Mouse (Mus musculus): ENCODE measurements around the gene Otulin. TPM values are rescaled to one million over a fixed set of nuclear protein-coding genes. Genes with fewer than 3 reads are reported as not detected.

Gene Otulin
- polyA plus RNA-seq, 1 experiment, result 26.0 TPM

DNA sequence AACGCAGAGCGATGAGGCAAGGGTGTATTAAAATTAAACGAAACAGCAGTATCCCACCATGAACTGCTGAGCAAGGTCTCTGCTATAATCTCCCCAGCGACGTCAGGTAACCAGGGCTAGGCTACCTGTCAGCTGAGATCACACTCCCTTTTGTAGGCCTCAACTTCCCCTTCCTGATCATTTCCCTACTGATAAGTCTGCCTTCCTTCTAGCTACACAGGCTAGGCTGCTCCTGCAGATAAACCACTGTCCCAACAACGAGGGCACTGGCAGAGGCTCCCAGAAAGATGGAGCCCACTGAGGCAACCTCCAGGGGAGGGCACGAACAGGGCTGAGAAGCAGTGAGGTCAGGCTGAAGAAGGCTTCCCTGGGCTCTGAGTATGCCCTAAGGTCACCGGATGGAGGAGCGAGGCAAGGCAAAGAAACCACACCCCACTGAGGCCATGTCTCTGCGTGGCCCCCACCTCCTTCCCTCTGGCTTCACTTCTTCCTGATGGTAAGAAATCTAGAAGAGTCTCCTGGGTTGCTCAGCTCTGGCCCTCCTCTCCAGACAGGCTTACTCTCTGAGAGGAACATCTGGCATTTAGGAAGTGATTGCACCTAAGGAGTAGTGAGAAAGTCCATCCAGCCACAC lies 41.2 kb upstream of the Otulin start:
- TF ChIP-seq CTCF (IDR thresholded peaks at IDR 0.05; ENCODE audit: borderline replicate concordance, insufficient read depth, low read depth, low read length) (no peak), POLR2A (IDR thresholded peaks at IDR 0.05; ENCODE audit: borderline replicate concordance, insufficient read depth, low read length) (no peak)
- no peak for DNase-seq
- no peak overlapping the region for H3K27ac ChIP-seq (ENCODE audit: insufficient read depth, low read length)
- peaks cover 8% of the 10 kb centered on the region; the same call in 1 of the 2 replicates for H3K4me1 ChIP-seq (ENCODE audit: control insufficient read depth, insufficient read depth, low read length)
- no peaks in the 10 kb centered on the region for H3K27me3 ChIP-seq (ENCODE audit: control insufficient read depth, insufficient read depth, low read length)
- 94% methylated on average over 10 of the region's 10 CpGs for WGBS
- no peak overlapping the region for H3K4me3 ChIP-seq (replicated peaks; ENCODE audit: insufficient read depth, low read depth, low read length)

- H3K4me3 ChIP-seq (replicated peaks; ENCODE audit: insufficient read depth, low read depth, low read length), result no peak overlapping the region
- 87% methylated on average over 8 of the region's 8 CpGs for WGBS
- peaks cover 5% of the 10 kb centered on the region; the same call in 1 of the 2 replicates for H3K4me1 ChIP-seq (ENCODE audit: control insufficient read depth, insufficient read depth, low read length)
- DNase-seq, result no peak
- no peaks in the 10 kb centered on the region for H3K27me3 ChIP-seq (ENCODE audit: control insufficient read depth, insufficient read depth, low read length)
- H3K27ac ChIP-seq (ENCODE audit: insufficient read depth, low read length), result no peak overlapping the region
- TF ChIP-seq CTCF (IDR thresholded peaks at IDR 0.05; ENCODE audit: borderline replicate concordance, insufficient read depth, low read depth, low read length) (no peak), POLR2A (IDR thresholded peaks at IDR 0.05; ENCODE audit: borderline replicate concordance, insufficient read depth, low read length) (no peak)
Observed at GRCm38 (mm10) chr15:27670708-27671107, 40.2 kb upstream of the Otulin start.

DNA sequence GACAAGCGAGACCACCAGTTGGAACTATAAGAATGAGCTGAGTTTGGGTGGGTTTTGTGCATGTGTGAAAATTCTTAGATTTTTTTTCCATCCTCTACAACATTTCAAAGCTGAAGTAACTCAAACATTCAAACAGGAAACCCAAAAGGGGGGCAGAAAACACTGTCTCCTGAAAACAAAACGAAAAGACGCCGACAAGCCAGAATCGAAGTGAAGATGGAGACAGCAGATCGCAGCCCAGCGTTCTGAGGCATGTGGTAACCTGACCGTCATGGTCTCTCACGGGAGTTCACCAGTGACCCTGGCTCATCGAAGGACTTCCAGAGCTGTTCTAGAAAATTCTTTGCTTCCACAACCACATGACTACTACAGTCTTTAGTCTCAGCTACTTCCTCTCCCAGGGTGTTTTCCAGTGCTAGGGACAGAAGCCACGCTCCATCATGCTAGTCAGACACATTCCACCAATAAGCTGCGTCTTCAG lies 39.5 kb upstream of the Otulin start:
- no peak for DNase-seq
- no peak overlapping the region for H3K27ac ChIP-seq (ENCODE audit: insufficient read depth, low read length)

DNA sequence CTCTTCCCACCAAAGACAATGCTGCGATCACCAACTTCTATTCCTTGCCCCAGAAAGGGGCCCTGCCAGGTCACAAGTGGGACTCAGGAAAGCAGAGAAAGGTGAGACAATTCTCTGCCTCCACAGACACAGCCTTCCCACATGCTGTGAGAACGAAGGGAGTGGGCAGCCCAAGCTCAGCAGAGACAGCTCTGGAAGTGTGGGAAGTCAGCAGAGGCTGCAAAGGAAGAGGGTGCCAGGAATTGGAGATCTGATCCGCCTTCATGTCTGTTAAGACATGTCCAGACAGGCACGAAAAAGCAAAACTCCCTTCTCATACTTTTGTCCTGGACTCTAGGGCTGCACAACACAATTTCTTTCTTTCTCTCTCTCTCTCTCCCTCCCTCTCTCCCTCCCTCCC lies 38.8 kb upstream of the Otulin start:
- Histone ChIP-seq H3K27ac (ENCODE audit: insufficient read depth, low read length) (no peak overlapping the region), H3K4me3 (replicated peaks; ENCODE audit: insufficient read depth, low read depth, low read length) (no peak overlapping the region), H3K4me1 (ENCODE audit: control insufficient read depth, insufficient read depth, low read length) (peaks cover 2% of the 10 kb centered on the region; the same call in 1 of the 2 replicates), H3K27me3 (ENCODE audit: control insufficient read depth, insufficient read depth, low read length) (no peaks in the 10 kb centered on the region)
- no peak for DNase-seq
- WGBS, result 61% methylated on average over 4 of the region's 4 CpGs
- TF ChIP-seq POLR2A (IDR thresholded peaks at IDR 0.05; ENCODE audit: borderline replicate concordance, insufficient read depth, low read length), result no peak
- no peak for TF ChIP-seq CTCF (IDR thresholded peaks at IDR 0.05; ENCODE audit: borderline replicate concordance, insufficient read depth, low read depth, low read length)

More for the DNA sequence above, 39.5 kb upstream of the Otulin start:
- Histone ChIP-seq H3K27me3 (ENCODE audit: control insufficient read depth, insufficient read depth, low read length) (no peaks in the 10 kb centered on the region), H3K4me3 (replicated peaks; ENCODE audit: insufficient read depth, low read depth, low read length) (no peak overlapping the region), H3K4me1 (ENCODE audit: control insufficient read depth, insufficient read depth, low read length) (peaks cover 2% of the 10 kb centered on the region; the same call in 1 of the 2 replicates)
- WGBS, result 93% methylated on average over 12 of the region's 12 CpGs
- TF ChIP-seq POLR2A (IDR thresholded peaks at IDR 0.05; ENCODE audit: borderline replicate concordance, insufficient read depth, low read length), result no peak
- TF ChIP-seq CTCF (IDR thresholded peaks at IDR 0.05; ENCODE audit: borderline replicate concordance, insufficient read depth, low read depth, low read length), result no peak

DNA sequence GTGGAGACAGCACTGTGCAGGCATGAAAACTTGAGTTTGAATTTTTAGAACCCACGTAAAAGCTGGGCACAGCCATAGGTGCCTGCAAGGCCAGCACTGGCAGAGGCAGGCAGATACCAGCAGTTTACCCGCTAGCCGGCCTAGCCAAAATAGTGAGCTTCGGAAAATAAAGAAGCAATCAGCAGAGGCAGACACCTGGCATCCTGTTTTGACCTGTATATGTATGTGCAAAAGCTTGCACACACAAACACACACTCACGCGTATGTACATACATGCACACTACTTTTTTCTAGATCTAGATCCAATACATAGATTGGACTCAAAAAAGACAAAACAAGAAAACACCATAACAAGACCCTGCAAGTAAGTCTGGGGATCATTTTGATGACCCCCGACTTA lies 38.1 kb upstream of the Otulin start:
- H3K27me3 ChIP-seq (ENCODE audit: control insufficient read depth, insufficient read depth, low read length), result no peaks in the 10 kb centered on the region
- H3K27ac ChIP-seq (ENCODE audit: insufficient read depth, low read length), result no peak overlapping the region
- 95% methylated on average over 7 of the region's 7 CpGs for WGBS
- H3K4me3 ChIP-seq (replicated peaks; ENCODE audit: insufficient read depth, low read depth, low read length), result no peak overlapping the region
- H3K4me1 ChIP-seq (ENCODE audit: control insufficient read depth, insufficient read depth, low read length), result peaks cover 2% of the 10 kb centered on the region; the same call in 1 of the 2 replicates
- TF ChIP-seq CTCF (IDR thresholded peaks at IDR 0.05; ENCODE audit: borderline replicate concordance, insufficient read depth, low read depth, low read length), result no peak
- TF ChIP-seq POLR2A (IDR thresholded peaks at IDR 0.05; ENCODE audit: borderline replicate concordance, insufficient read depth, low read length), result no peak
- DNase-seq, result no peak

DNA sequence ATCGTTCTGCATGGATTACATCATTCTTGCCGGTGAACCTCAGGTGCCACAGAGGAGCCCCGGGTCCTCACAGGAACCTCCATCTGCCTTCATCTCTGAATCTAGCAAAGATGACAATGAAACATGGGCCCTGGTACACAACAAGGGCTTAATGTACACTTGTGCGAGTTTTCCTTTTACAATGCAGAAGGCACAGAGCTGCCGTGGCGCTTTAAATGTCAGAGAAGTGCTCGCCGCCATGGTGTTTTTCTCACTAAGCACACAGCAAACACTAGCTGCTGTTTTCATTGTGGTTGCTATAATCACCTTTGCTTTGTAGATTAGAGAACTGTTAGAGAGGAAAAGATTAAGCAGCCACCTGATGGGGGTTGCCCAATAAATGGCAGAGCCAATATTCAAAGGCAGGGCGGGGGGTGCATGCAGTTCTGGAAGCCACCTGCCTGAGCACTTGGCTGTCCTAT lies 37.5 kb upstream of the Otulin start:
- no peak for DNase-seq
- Histone ChIP-seq H3K4me1 (ENCODE audit: control insufficient read depth, insufficient read depth, low read length) (peaks cover 2% of the 10 kb centered on the region; the same call in 1 of the 2 replicates), H3K4me3 (replicated peaks; ENCODE audit: insufficient read depth, low read depth, low read length) (no peak overlapping the region), H3K27me3 (ENCODE audit: control insufficient read depth, insufficient read depth, low read length) (no peaks in the 10 kb centered on the region), H3K27ac (ENCODE audit: insufficient read depth, low read length) (no peak overlapping the region)
- TF ChIP-seq CTCF (IDR thresholded peaks at IDR 0.05; ENCODE audit: borderline replicate concordance, insufficient read depth, low read depth, low read length) (no peak), POLR2A (IDR thresholded peaks at IDR 0.05; ENCODE audit: borderline replicate concordance, insufficient read depth, low read length) (no peak)
- WGBS, result 91% methylated on average over 9 of the region's 9 CpGs

GRCm38 (mm10) chr15:27666911-27667539 lies 36.5 kb upstream of the Otulin start:
- TF ChIP-seq CTCF (IDR thresholded peaks at IDR 0.05; ENCODE audit: borderline replicate concordance, insufficient read depth, low read depth, low read length) (no peak), POLR2A (IDR thresholded peaks at IDR 0.05; ENCODE audit: borderline replicate concordance, insufficient read depth, low read length) (no peak)
- WGBS, result 84% methylated on average over 9 of the region's 9 CpGs
- Histone ChIP-seq H3K27ac (ENCODE audit: insufficient read depth, low read length) (no peak overlapping the region), H3K27me3 (ENCODE audit: control insufficient read depth, insufficient read depth, low read length) (no peaks in the 10 kb centered on the region), H3K4me1 (ENCODE audit: control insufficient read depth, insufficient read depth, low read length) (peaks cover 2% of the 10 kb centered on the region; the same call in 1 of the 2 replicates), H3K4me3 (replicated peaks; ENCODE audit: insufficient read depth, low read depth, low read length) (no peak overlapping the region)
- DNase-seq, result no peak

Data from cerebellum, adult 2 months (tissue).